In the genomic region with DNA sequence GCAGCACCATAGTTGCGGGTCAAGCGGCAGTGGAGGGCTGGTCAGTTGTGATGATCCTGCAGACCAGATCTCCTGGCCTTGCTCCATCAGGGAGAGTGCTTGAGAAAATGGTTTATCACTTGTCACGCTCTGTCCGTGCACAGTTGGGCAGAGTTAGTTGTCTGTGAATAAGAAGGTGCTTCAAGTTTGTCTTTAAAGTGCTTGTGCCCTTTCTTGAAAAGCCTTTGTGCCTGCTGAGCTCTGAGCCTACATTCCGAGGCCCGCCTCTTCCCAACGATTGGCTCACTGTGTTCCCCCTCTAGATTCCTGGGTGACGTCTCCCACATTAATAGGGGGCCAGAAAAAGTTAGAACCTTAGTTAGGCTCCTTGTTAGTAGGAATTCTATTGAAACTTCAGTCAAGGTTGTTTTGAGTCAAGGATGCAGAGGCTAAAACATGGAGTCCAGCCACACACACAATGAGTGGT, we compare ENCODE assay signal across 9 mouse cellular contexts. TPM values are rescaled to one million over a fixed set of nuclear protein-coding genes. Genes with fewer than 3 reads are reported as not detected.
A peak's percentile ranks its signal among the peaks of the same experiment; 100 is the strongest.
DNase-seq lines count a peak whose midpoint lies in the region; ATAC-seq and TF ChIP-seq lines count a peak whose summit lies in the region.
"Had no signal": no experiment of that assay in that cellular context is flagged by ENCODE, and none has a peak within 500 bp of the region (broad histone marks: within the 10 kb centered on the region; RNA-seq: fewer than 3 reads in every experiment).

No protein-coding gene starts in this region.

- no peaks in the 10 kb centered on the region for H3K9me3 ChIP-seq in heart, postnatal 0 days (replicated peaks; ENCODE audit: control insufficient read depth, low read length)
- H3K9me3 ChIP-seq in G1E (replicated peaks): no peaks in the 10 kb centered on the region
- H3K9me3 ChIP-seq in forebrain, embryonic 16.5 days (ENCODE audit: control insufficient read depth, low read length): no peaks in the 10 kb centered on the region

- peaks cover 41% of the 10 kb centered on the region for H3K4me1 ChIP-seq in heart, postnatal 0 days (ENCODE audit: control insufficient read depth, insufficient read depth)
- H3K4me1 ChIP-seq in G1E (ENCODE audit: insufficient read depth, low read depth, low read length): peaks cover 69% of the 10 kb centered on the region
- peaks cover 49% of the 10 kb centered on the region for H3K4me1 ChIP-seq in forebrain, embryonic 16.5 days (replicated peaks; ENCODE audit: control insufficient read depth, insufficient read depth, low read length)

- H3K27me3 ChIP-seq in heart, postnatal 0 days (ENCODE audit: control insufficient read depth, insufficient read depth, low read length): 0 out of 2 replicates have a peak, but pooled peaks cover 12% of the 10 kb centered on the region
- H3K27me3 ChIP-seq in G1E (ENCODE audit: insufficient read depth, low read length): peaks cover 5% of the 10 kb centered on the region; the same call in 1 of the 2 replicates
- H3K27me3 ChIP-seq in forebrain, embryonic 16.5 days (replicated peaks; ENCODE audit: control insufficient read depth, insufficient read depth, low read length): peaks cover 32% of the 10 kb centered on the region

- H3K9ac ChIP-seq in heart, postnatal 0 days (replicated peaks; ENCODE audit: low read depth, low read length): peak overlapping the region; percentile 52; the same call in 1 of the 2 replicates
- H3K9ac ChIP-seq in forebrain, embryonic 16.5 days (replicated peaks; ENCODE audit: low read depth, low read length): peak overlapping the region; percentile 65; the same call in 1 of the 2 replicates

- intact Hi-C loops in heart, postnatal 25 days (cut with DNase I): no loop called here

- peaks cover 31% of the 10 kb centered on the region for H3K79me2 ChIP-seq in macrophage (ENCODE audit: inconsistent target)

- H3K4me2 ChIP-seq in heart, postnatal 0 days (ENCODE audit: low read depth, low read length): peak overlapping the region; percentile 77
- peak overlapping the region; percentile 72 for H3K4me2 ChIP-seq in forebrain, embryonic 16.5 days (ENCODE audit: low read length)

- DNase-seq in heart, postnatal 0 days (ENCODE audit: low spot score): no peak
- DNase-seq in heart, postnatal 25 days (ENCODE audit: low spot score): no peak
- no peak for DNase-seq in G1E (ENCODE audit: low spot score)
- no peak for DNase-seq in frontal cortex, postnatal 10 days (ENCODE audit: low spot score in 2 of 2)
- no peak for DNase-seq in urinary bladder, postnatal 36 days (ENCODE audit: low spot score in 2 of 2)
- DNase-seq in thymus, postnatal 36 days: no peak

- peak overlapping the region; percentile 51 for H3K4me3 ChIP-seq in heart, postnatal 0 days (ENCODE audit: low read depth, low read length)
- H3K4me3 ChIP-seq in G1E (ENCODE audit: low read depth, low read length) (peak overlapping the region; percentile 73), macrophage (ENCODE audit: inconsistent target) (peak overlapping the region; percentile 17; the same call in 1 of the 2 replicates)
- H3K4me3 ChIP-seq in forebrain, embryonic 16.5 days (replicated peaks; ENCODE audit: low read length): peak overlapping the region; percentile 45

- ATAC-seq in heart, postnatal 0 days (ENCODE audit: insufficient read depth, low read depth): no peak
- no peak for ATAC-seq in G1E (ENCODE audit: extremely low read depth, insufficient number of reproducible peaks, low FRiP score, poor library complexity, severe bottlenecking)
- ATAC-seq in forebrain, embryonic 16.5 days: no peak

- TF ChIP-seq EP300 in heart, postnatal 0 days (IDR thresholded peaks at IDR 0.05; ENCODE audit: low read depth): no peak

- peaks cover 2% of the 10 kb centered on the region; the same call in 1 of the 2 replicates for H3K36me3 ChIP-seq in heart, postnatal 0 days (replicated peaks; ENCODE audit: control insufficient read depth, insufficient read depth, low read length)
- H3K36me3 ChIP-seq in G1E (replicated peaks): peaks cover 21% of the 10 kb centered on the region
- peaks cover 2% of the 10 kb centered on the region; the same call in 1 of the 2 replicates for H3K36me3 ChIP-seq in forebrain, embryonic 16.5 days (ENCODE audit: control insufficient read depth, insufficient read depth)
- peaks cover 2% of the 10 kb centered on the region; the same call in 1 of the 2 replicates for H3K36me3 ChIP-seq in macrophage (ENCODE audit: inconsistent target)

- WGBS in heart, postnatal 0 days: 27% methylated on average over 8 of the region's 8 CpGs
- 13% methylated on average over 8 of the region's 8 CpGs for WGBS in forebrain, embryonic 16.5 days
- WGBS in macrophage (ENCODE audit: missing documents): 65% methylated on average over 8 of the region's 8 CpGs

- H3K27ac ChIP-seq in heart, postnatal 0 days (ENCODE audit: low read depth): peak overlapping the region; percentile 46; the same call in 1 of the 2 replicates
- no peak overlapping the region for H3K27ac ChIP-seq in forebrain, embryonic 16.5 days (ENCODE audit: low read length)
- H3K27ac ChIP-seq in macrophage: peak overlapping the region; percentile 19; the same call in 1 of the 2 replicates

- TF ChIP-seq CTCF in heart, postnatal 0 days (IDR thresholded peaks at IDR 0.05; ENCODE audit: low read depth): no peak
- no peak for TF ChIP-seq CTCF in G1E (IDR thresholded peaks at IDR 0.05; ENCODE audit: low read depth, low read length)

RNA-seq across cellular contexts. Expression of gene Rassf1, which starts 0.6 kb away (rescaled TPM):
- 28.7 and 39.0 TPM in 2 replicates for total RNA-seq in heart, postnatal 0 days (2014; rRNA removed; ENCODE audit: low replicate concordance)
- 34.4 and 35.1 TPM in 2 replicates for polyA plus RNA-seq in heart, postnatal 0 days (2015; fragmentation: Nextera tagmentation; extraction: Ambion mirVana)
- 10 to 100 TPM; 12.1 to 16.7 TPM for total RNA-seq in heart, postnatal 25 days (2021)
- total RNA-seq in G1E (2014; fragmentation: Nextera tagmentation) (15.4 and 19.4 TPM in 2 replicates), G1E (2017) (29.5 and 35.4 TPM in 2 replicates)
- polyA plus RNA-seq in G1E (2012) (10.7 and 12.1 TPM in 2 replicates), macrophage (2018) (23.0 to 34.3 TPM (median 33.0 TPM) in 3 replicates)
- 43.4 and 45.4 TPM in 2 replicates for polyA plus RNA-seq in forebrain, embryonic 16.5 days (2015; fragmentation: Nextera tagmentation; extraction: Ambion mirVana)
- total RNA-seq in macrophage (2018; cell fraction: chromatin; rRNA removed): 100 to 1,000 TPM in 14 of 26 experiments, 10 to 100 TPM in 12; 42.8 to 220 (median 111) TPM
- 10 to 100 TPM; 14.7 to 38.5 (median 29.1) TPM for total RNA-seq in macrophage (2018; cell fraction: cytosol; rRNA removed)
- total RNA-seq in macrophage (2018; cell fraction: nucleus; rRNA removed): 100 to 1,000 TPM in 10 of 26 experiments, 10 to 100 TPM in 16; 27.7 to 144 (median 77.6) TPM

RNA-seq across cellular contexts. Expression of gene Zmynd10, which starts 4.8 kb away (rescaled TPM):
- total RNA-seq in heart, postnatal 0 days (2014; rRNA removed; ENCODE audit: low replicate concordance): not detected in 2 replicates
- 0.25 and 0.49 TPM in 2 replicates for polyA plus RNA-seq in heart, postnatal 0 days (2015; fragmentation: Nextera tagmentation; extraction: Ambion mirVana)
- total RNA-seq in heart, postnatal 25 days (2021): not detected
- total RNA-seq in G1E (2014; fragmentation: Nextera tagmentation) (1.1 TPM in 1 of 2 replicates, not detected in the other), G1E (2017) (6.2 and 7.3 TPM in 2 replicates)
- polyA plus RNA-seq in G1E (2012) (1.1 TPM in 2 replicates), macrophage (2018) (not detected in 3 replicates)
- polyA plus RNA-seq in forebrain, embryonic 16.5 days (2015; fragmentation: Nextera tagmentation; extraction: Ambion mirVana): 2.2 and 3.2 TPM in 2 replicates
- total RNA-seq in macrophage (2018; cell fraction: chromatin; rRNA removed): not detected
- total RNA-seq in macrophage (2018; cell fraction: cytosol; rRNA removed): not detected
- total RNA-seq in macrophage (2018; cell fraction: nucleus; rRNA removed): not detected
- total RNA-seq: hematopoietic stem cell, adult 5-6 weeks had no signal

RNA-seq across cellular contexts. Expression of gene Nprl2, which starts 9.9 kb away (rescaled TPM):
- 42.3 and 56.4 TPM in 2 replicates for total RNA-seq in heart, postnatal 0 days (2014; rRNA removed; ENCODE audit: low replicate concordance)
- 22.5 and 23.2 TPM in 2 replicates for polyA plus RNA-seq in heart, postnatal 0 days (2015; fragmentation: Nextera tagmentation; extraction: Ambion mirVana)
- 10 to 100 TPM; 17.3 to 18.9 TPM for total RNA-seq in heart, postnatal 25 days (2021)
- total RNA-seq in G1E (2014; fragmentation: Nextera tagmentation) (16.3 and 22.6 TPM in 2 replicates), G1E (2017) (18.4 and 35.0 TPM in 2 replicates)
- polyA plus RNA-seq in G1E (2012) (1.4 and 1.7 TPM in 2 replicates), macrophage (2018) (9.4 to 15.1 TPM (median 10.0 TPM) in 3 replicates)
- polyA plus RNA-seq in forebrain, embryonic 16.5 days (2015; fragmentation: Nextera tagmentation; extraction: Ambion mirVana): 88.4 and 89.8 TPM in 2 replicates
- 10 to 100 TPM in 14 of 26 experiments, 1 to 10 TPM in 12; 2.6 to 35.7 (median 11.3) TPM for total RNA-seq in macrophage (2018; cell fraction: chromatin; rRNA removed)
- 10 to 100 TPM in 1 of 26 experiments, 1 to 10 TPM in 25; 4.5 to 10.6 (median 7.5) TPM for total RNA-seq in macrophage (2018; cell fraction: cytosol; rRNA removed)
- total RNA-seq in macrophage (2018; cell fraction: nucleus; rRNA removed): 10 to 100 TPM in 8 of 26 experiments, 1 to 10 TPM in 18; 1.8 to 21.2 (median 8.1) TPM

RNA-seq across cellular contexts. Expression of gene Cyb561d2, which starts 9.9 kb away (rescaled TPM):
- total RNA-seq in heart, postnatal 0 days (2014; rRNA removed; ENCODE audit: low replicate concordance): 13.4 and 22.1 TPM in 2 replicates
- 14.3 and 16.9 TPM in 2 replicates for polyA plus RNA-seq in heart, postnatal 0 days (2015; fragmentation: Nextera tagmentation; extraction: Ambion mirVana)
- total RNA-seq in heart, postnatal 25 days (2021): 1 to 10 TPM; 3.1 to 3.5 TPM
- total RNA-seq in G1E (2014; fragmentation: Nextera tagmentation): 1.9 TPM in 1 of 2 replicates, not detected in the other
- 23.1 and 30.2 TPM in 2 replicates for total RNA-seq in G1E (2017)
- polyA plus RNA-seq in G1E (2012): 10.6 and 11.7 TPM in 2 replicates
- 35.7 and 38.5 TPM in 2 replicates for polyA plus RNA-seq in forebrain, embryonic 16.5 days (2015; fragmentation: Nextera tagmentation; extraction: Ambion mirVana)
- 1 to 10 TPM in 17 of 26 experiments, under 1 TPM in 5, not detected in 4; 0.40 to 4.5 (median 1.5) TPM for total RNA-seq in macrophage (2018; cell fraction: chromatin; rRNA removed)
- total RNA-seq in macrophage (2018; cell fraction: cytosol; rRNA removed): 10 to 100 TPM; 10.2 to 18.0 (median 14.8) TPM
- total RNA-seq in macrophage (2018; cell fraction: nucleus; rRNA removed): 1 to 10 TPM; 2.7 to 9.8 (median 6.4) TPM
- 7.6 to 19.6 TPM (median 16.7 TPM) in 3 replicates for polyA plus RNA-seq in macrophage (2018)

RNA-seq across cellular contexts. Expression of gene Tusc2, which starts 11.1 kb away (rescaled TPM):
- 38.6 and 51.2 TPM in 2 replicates for total RNA-seq in heart, postnatal 0 days (2014; rRNA removed; ENCODE audit: low replicate concordance)
- polyA plus RNA-seq in heart, postnatal 0 days (2015; fragmentation: Nextera tagmentation; extraction: Ambion mirVana): 37.0 and 38.8 TPM in 2 replicates
- 10 to 100 TPM; 28.6 to 30.4 TPM for total RNA-seq in heart, postnatal 25 days (2021)
- total RNA-seq in G1E (2014; fragmentation: Nextera tagmentation) (30.4 and 33.1 TPM in 2 replicates), G1E (2017) (16.0 and 21.3 TPM in 2 replicates)
- polyA plus RNA-seq in G1E (2012) (24.4 and 45.3 TPM in 2 replicates), macrophage (2018) (30.9 to 32.2 TPM (median 30.9 TPM) in 3 replicates)
- polyA plus RNA-seq in forebrain, embryonic 16.5 days (2015; fragmentation: Nextera tagmentation; extraction: Ambion mirVana): 93.2 and 98.5 TPM in 2 replicates
- total RNA-seq in macrophage (2018; cell fraction: chromatin; rRNA removed): 10 to 100 TPM in 7 of 26 experiments, 1 to 10 TPM in 19; 2.1 to 14.0 (median 6.9) TPM
- 10 to 100 TPM; 22.8 to 48.0 (median 37.4) TPM for total RNA-seq in macrophage (2018; cell fraction: cytosol; rRNA removed)
- total RNA-seq in macrophage (2018; cell fraction: nucleus; rRNA removed): 10 to 100 TPM in 20 of 26 experiments, 1 to 10 TPM in 6; 7.4 to 28.0 (median 12.9) TPM

Comparison
In these comparisons a context has a peak if more than half of its experiments do, and no peak if none do; other contexts are left out.
1. H3K4me3 ChIP-seq: peak in every context shown above with its lines; median percentile 73 in G1E; 51 in heart, postnatal 0 days; 45 in forebrain, embryonic 16.5 days; 17 in macrophage.